Mouse (Mus musculus): ENCODE measurements around the gene Osbp2. TPM values are rescaled to one million over a fixed set of nuclear protein-coding genes. Genes with fewer than 3 reads are reported as not detected.

Gene Osbp2
- polyA plus RNA-seq, 1 experiment from 2014 or later, result 22.7 TPM

- no peaks in the 10 kb centered on the region for H3K9me3 ChIP-seq (ENCODE audit: control insufficient read depth, low read length)
- H3K27me3 ChIP-seq (ENCODE audit: control insufficient read depth, insufficient read depth, low read length), result no peaks in the 10 kb centered on the region
- H3K27ac ChIP-seq (ENCODE audit: low read depth, low read length), result peak overlapping the region; percentile 58; the same call in 1 of the 2 replicates
- H3K4me3 ChIP-seq (ENCODE audit: low read depth, low read length), result no peak overlapping the region
- ATAC-seq (ENCODE audit: low read depth), result no peak
- no peaks in the 10 kb centered on the region for H3K36me3 ChIP-seq (ENCODE audit: control insufficient read depth, insufficient read depth, low read length)
- 0 out of 2 replicates have a peak, but pooled peaks cover 4% of the 10 kb centered on the region for H3K4me1 ChIP-seq (ENCODE audit: control insufficient read depth, insufficient read depth, low read length)
- no peak overlapping the region for H3K9ac ChIP-seq (replicated peaks; ENCODE audit: low read depth, low read length)
- 91% methylated on average over 3 of the region's 3 CpGs for WGBS
- H3K4me2 ChIP-seq (ENCODE audit: low read depth, low read length), result no peak overlapping the region
Observed at GRCm38 (mm10) chr11:3854156-3854555, 9.5 kb downstream of the Osbp2 start.

GRCm38 (mm10) chr11:3853481-3854034, 10.1 kb downstream of the Osbp2 start:
- Histone ChIP-seq H3K9ac (replicated peaks; ENCODE audit: low read depth, low read length) (no peak overlapping the region), H3K4me2 (ENCODE audit: low read depth, low read length) (no peak overlapping the region), H3K4me3 (ENCODE audit: low read depth, low read length) (no peak overlapping the region), H3K9me3 (ENCODE audit: control insufficient read depth, low read length) (no peaks in the 10 kb centered on the region), H3K27me3 (ENCODE audit: control insufficient read depth, insufficient read depth, low read length) (no peaks in the 10 kb centered on the region), H3K4me1 (ENCODE audit: control insufficient read depth, insufficient read depth, low read length) (0 out of 2 replicates have a peak, but pooled peaks cover 4% of the 10 kb centered on the region), H3K36me3 (ENCODE audit: control insufficient read depth, insufficient read depth, low read length) (no peaks in the 10 kb centered on the region), H3K27ac (ENCODE audit: low read depth, low read length) (peak overlapping the region; percentile 58)
- ATAC-seq (ENCODE audit: low read depth), result peak; percentile 93
- 52% methylated on average over 5 of the region's 5 CpGs for WGBS

GRCm38 (mm10) chr11:3853031-3853430, 10.7 kb downstream of the Osbp2 start:
- H3K27me3 ChIP-seq (ENCODE audit: control insufficient read depth, insufficient read depth, low read length), result no peaks in the 10 kb centered on the region
- H3K9me3 ChIP-seq (ENCODE audit: control insufficient read depth, low read length), result no peaks in the 10 kb centered on the region
- H3K27ac ChIP-seq (ENCODE audit: low read depth, low read length), result peak overlapping the region; percentile 58; the same call in 1 of the 2 replicates
- no peak overlapping the region for H3K9ac ChIP-seq (replicated peaks; ENCODE audit: low read depth, low read length)
- H3K4me2 ChIP-seq (ENCODE audit: low read depth, low read length), result no peak overlapping the region
- H3K36me3 ChIP-seq (ENCODE audit: control insufficient read depth, insufficient read depth, low read length), result no peaks in the 10 kb centered on the region
- 0 out of 2 replicates have a peak, but pooled peaks cover 4% of the 10 kb centered on the region for H3K4me1 ChIP-seq (ENCODE audit: control insufficient read depth, insufficient read depth, low read length)
- H3K4me3 ChIP-seq (ENCODE audit: low read depth, low read length), result no peak overlapping the region
- WGBS, result 92% methylated on average over 10 of the region's 10 CpGs
- no peak for ATAC-seq (ENCODE audit: low read depth)

- ATAC-seq (ENCODE audit: low read depth), result no peak
- H3K4me1 ChIP-seq (ENCODE audit: control insufficient read depth, insufficient read depth, low read length), result 0 out of 2 replicates have a peak, but pooled peaks cover 4% of the 10 kb centered on the region
- H3K9me3 ChIP-seq (ENCODE audit: control insufficient read depth, low read length), result no peaks in the 10 kb centered on the region
- no peak overlapping the region for H3K4me2 ChIP-seq (ENCODE audit: low read depth, low read length)
- H3K4me3 ChIP-seq (ENCODE audit: low read depth, low read length), result no peak overlapping the region
- no peaks in the 10 kb centered on the region for H3K36me3 ChIP-seq (ENCODE audit: control insufficient read depth, insufficient read depth, low read length)
- H3K9ac ChIP-seq (replicated peaks; ENCODE audit: low read depth, low read length), result no peak overlapping the region
- no peak overlapping the region for H3K27ac ChIP-seq (ENCODE audit: low read depth, low read length)
- 82% methylated on average over 4 of the region's 4 CpGs for WGBS
- no peaks in the 10 kb centered on the region for H3K27me3 ChIP-seq (ENCODE audit: control insufficient read depth, insufficient read depth, low read length)
Observed at GRCm38 (mm10) chr11:3851872-3852271, 11.8 kb downstream of the Osbp2 start.

GRCm38 (mm10) chr11:3850746-3851277, 12.9 kb downstream of the Osbp2 start:
- H3K9ac ChIP-seq (replicated peaks; ENCODE audit: low read depth, low read length), result no peak overlapping the region
- WGBS, result 73% methylated on average over 5 of the region's 5 CpGs
- H3K4me1 ChIP-seq (ENCODE audit: control insufficient read depth, insufficient read depth, low read length), result 0 out of 2 replicates have a peak, but pooled peaks cover 4% of the 10 kb centered on the region
- no peak overlapping the region for H3K27ac ChIP-seq (ENCODE audit: low read depth, low read length)
- H3K4me2 ChIP-seq (ENCODE audit: low read depth, low read length), result no peak overlapping the region
- no peaks in the 10 kb centered on the region for H3K27me3 ChIP-seq (ENCODE audit: control insufficient read depth, insufficient read depth, low read length)
- H3K36me3 ChIP-seq (ENCODE audit: control insufficient read depth, insufficient read depth, low read length), result no peaks in the 10 kb centered on the region
- ATAC-seq (ENCODE audit: low read depth), result no peak
- H3K4me3 ChIP-seq (ENCODE audit: low read depth, low read length), result no peak overlapping the region
- no peaks in the 10 kb centered on the region for H3K9me3 ChIP-seq (ENCODE audit: control insufficient read depth, low read length)

- ATAC-seq (ENCODE audit: low read depth), result no peak
- Histone ChIP-seq H3K4me2 (ENCODE audit: low read depth, low read length) (no peak overlapping the region), H3K27ac (ENCODE audit: low read depth, low read length) (no peak overlapping the region), H3K4me3 (ENCODE audit: low read depth, low read length) (no peak overlapping the region), H3K9me3 (ENCODE audit: control insufficient read depth, low read length) (no peaks in the 10 kb centered on the region), H3K9ac (replicated peaks; ENCODE audit: low read depth, low read length) (no peak overlapping the region), H3K27me3 (ENCODE audit: control insufficient read depth, insufficient read depth, low read length) (no peaks in the 10 kb centered on the region), H3K4me1 (ENCODE audit: control insufficient read depth, insufficient read depth, low read length) (0 out of 2 replicates have a peak, but pooled peaks cover 4% of the 10 kb centered on the region), H3K36me3 (ENCODE audit: control insufficient read depth, insufficient read depth, low read length) (no peaks in the 10 kb centered on the region)
- WGBS, result 75% methylated on average over 2 of the region's 2 CpGs
Observed at GRCm38 (mm10) chr11:3850315-3850614, 13.4 kb downstream of the Osbp2 start.

- Histone ChIP-seq H3K9me3 (ENCODE audit: control insufficient read depth, low read length) (no peaks in the 10 kb centered on the region), H3K4me1 (ENCODE audit: control insufficient read depth, insufficient read depth, low read length) (0 out of 2 replicates have a peak, but pooled peaks cover 4% of the 10 kb centered on the region), H3K27me3 (ENCODE audit: control insufficient read depth, insufficient read depth, low read length) (no peaks in the 10 kb centered on the region), H3K27ac (ENCODE audit: low read depth, low read length) (no peak overlapping the region), H3K4me3 (ENCODE audit: low read depth, low read length) (no peak overlapping the region), H3K9ac (replicated peaks; ENCODE audit: low read depth, low read length) (no peak overlapping the region), H3K4me2 (ENCODE audit: low read depth, low read length) (no peak overlapping the region), H3K36me3 (ENCODE audit: control insufficient read depth, insufficient read depth, low read length) (no peaks in the 10 kb centered on the region)
- 86% methylated on average over 15 of the region's 15 CpGs for WGBS
- ATAC-seq (ENCODE audit: low read depth), result no peak
Observed at GRCm38 (mm10) chr11:3849469-3850314, 14.0 kb downstream of the Osbp2 start.

GRCm38 (mm10) chr11:3846351-3846750, 17.4 kb downstream of the Osbp2 start:
- H3K4me2 ChIP-seq (ENCODE audit: low read depth, low read length), result no peak overlapping the region
- H3K9me3 ChIP-seq (ENCODE audit: control insufficient read depth, low read length), result no peaks in the 10 kb centered on the region
- H3K27ac ChIP-seq (ENCODE audit: low read depth, low read length), result no peak overlapping the region
- no peaks in the 10 kb centered on the region for H3K36me3 ChIP-seq (ENCODE audit: control insufficient read depth, insufficient read depth, low read length)
- no peak overlapping the region for H3K9ac ChIP-seq (replicated peaks; ENCODE audit: low read depth, low read length)
- H3K27me3 ChIP-seq (ENCODE audit: control insufficient read depth, insufficient read depth, low read length), result no peaks in the 10 kb centered on the region
- H3K4me1 ChIP-seq (ENCODE audit: control insufficient read depth, insufficient read depth, low read length), result no peaks in the 10 kb centered on the region
- no peak overlapping the region for H3K4me3 ChIP-seq (ENCODE audit: low read depth, low read length)
- WGBS, result 52% methylated on average over 2 of the region's 2 CpGs
- no peak for ATAC-seq (ENCODE audit: low read depth)
